22 mouse cellular contexts compared by ENCODE assay signal in the genomic region with DNA sequence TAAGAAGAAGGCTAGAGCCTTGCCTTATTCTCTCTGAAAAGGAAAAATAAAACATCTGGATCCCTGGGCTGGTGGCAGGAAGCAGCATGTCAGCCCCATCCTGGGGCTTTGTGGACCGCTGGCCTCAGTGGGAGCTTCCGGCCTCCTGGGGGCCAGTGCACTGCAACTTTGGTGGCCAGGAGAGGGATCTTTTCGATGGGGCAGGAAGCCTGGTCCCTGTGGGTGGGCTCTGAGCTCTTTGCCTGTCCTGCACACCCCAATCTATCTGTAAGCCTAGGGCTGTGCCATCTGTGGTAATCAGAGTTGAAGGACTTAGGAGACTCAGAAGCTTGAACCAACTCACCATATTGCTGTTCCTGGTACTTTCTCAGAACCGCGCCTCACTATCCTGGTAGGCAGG.
DNase-seq lines count a peak whose midpoint lies in the region; ATAC-seq and TF ChIP-seq lines count a peak whose summit lies in the region.
"Had no signal": no experiment of that assay in that cellular context is flagged by ENCODE, and none has a peak within 500 bp of the region (broad histone marks: within the 10 kb centered on the region; RNA-seq: fewer than 3 reads in every experiment).

No protein-coding gene starts in this region.

- TF ChIP-seq CTCF in hindbrain, postnatal 0 days (IDR thresholded peaks at IDR 0.05; ENCODE audit: low read depth) = no peak
- no peak for TF ChIP-seq CTCF in stomach, postnatal 0 days (IDR thresholded peaks at IDR 0.05; ENCODE audit: low read depth)

- peak; percentile 4 for DNase-seq in forebrain, embryonic 10.5 days (ENCODE audit: extremely low spot score, low spot score)
- DNase-seq in hindbrain, embryonic 10.5 days (ENCODE audit: low spot score) = peak; percentile 1
- DNase-seq in hindbrain, postnatal 0 days (ENCODE audit: low spot score) = no peak
- peak; percentile 10 for DNase-seq in midbrain, embryonic 10.5 days (ENCODE audit: low spot score)
- DNase-seq in midbrain, embryonic 11.5 days (ENCODE audit: low spot score, missing footprints) = no peak
- peak; percentile 9 for DNase-seq in stomach, postnatal 0 days (ENCODE audit: low spot score)
- DNase-seq: adrenal gland, adult 8-10 months; adrenal gland, postnatal 36 days; B cell, adult 2 months; cerebellum, adult 8-10 months; cerebellum, postnatal 14 days; embryo, embryonic 11 days; forebrain, postnatal 0 days; gastrocnemius, postnatal 14 days had no signal

- H3K4me3 ChIP-seq in forebrain, embryonic 10.5 days = no peak overlapping the region
- H3K4me3 ChIP-seq in forebrain, embryonic 13.5 days = no peak overlapping the region
- H3K4me3 ChIP-seq in hindbrain, embryonic 10.5 days = no peak overlapping the region
- no peak overlapping the region for H3K4me3 ChIP-seq in hindbrain, postnatal 0 days (ENCODE audit: low read length)
- no peak overlapping the region for H3K4me3 ChIP-seq in midbrain, embryonic 10.5 days
- H3K4me3 ChIP-seq in midbrain, embryonic 11.5 days (ENCODE audit: low read depth, low read length) = no peak overlapping the region
- no peak overlapping the region for H3K4me3 ChIP-seq in stomach, postnatal 0 days (ENCODE audit: low read depth, low read length)
- H3K4me3 ChIP-seq: embryonic facial prominence, embryonic 12.5 days; forebrain, embryonic 12.5 days; heart, embryonic 13.5 days; hindbrain, embryonic 12.5 days had no signal

- H3K9ac ChIP-seq in forebrain, embryonic 13.5 days = no peak overlapping the region
- no peak overlapping the region for H3K9ac ChIP-seq in hindbrain, postnatal 0 days (replicated peaks; ENCODE audit: low read length)
- no peak overlapping the region for H3K9ac ChIP-seq in midbrain, embryonic 11.5 days (ENCODE audit: low read length)
- H3K9ac ChIP-seq in stomach, postnatal 0 days (ENCODE audit: low read length) = no peak overlapping the region
- H3K9ac ChIP-seq: embryonic facial prominence, embryonic 12.5 days; forebrain, embryonic 12.5 days; forebrain, postnatal 0 days; heart, embryonic 13.5 days; hindbrain, embryonic 12.5 days had no signal

- WGBS in forebrain, embryonic 10.5 days = 81% methylated on average over 5 of the region's 5 CpGs
- WGBS in forebrain, embryonic 13.5 days = 73% methylated on average over 5 of the region's 5 CpGs
- WGBS in hindbrain, embryonic 10.5 days = 80% methylated on average over 5 of the region's 5 CpGs
- WGBS in hindbrain, postnatal 0 days = 84% methylated on average over 5 of the region's 5 CpGs
- 73% methylated on average over 5 of the region's 5 CpGs for WGBS in midbrain, embryonic 10.5 days
- WGBS in midbrain, embryonic 11.5 days = 86% methylated on average over 5 of the region's 5 CpGs
- 88% methylated on average over 5 of the region's 5 CpGs for WGBS in stomach, postnatal 0 days

- H3K27ac ChIP-seq in forebrain, embryonic 10.5 days = no peak overlapping the region
- no peak overlapping the region for H3K27ac ChIP-seq in forebrain, embryonic 13.5 days
- H3K27ac ChIP-seq in hindbrain, embryonic 10.5 days = peak overlapping the region; percentile 16; the same call in 1 of the 2 replicates
- H3K27ac ChIP-seq in hindbrain, postnatal 0 days = no peak overlapping the region
- 0 out of 2 replicates have a peak overlapping the region, but pooled peaks have one; percentile 43 for H3K27ac ChIP-seq in midbrain, embryonic 10.5 days (replicated peaks)
- H3K27ac ChIP-seq in midbrain, embryonic 11.5 days (ENCODE audit: low read depth, low read length) = no peak overlapping the region
- no peak overlapping the region for H3K27ac ChIP-seq in stomach, postnatal 0 days (replicated peaks)
- H3K27ac ChIP-seq: embryonic facial prominence, embryonic 12.5 days; forebrain, embryonic 12.5 days; heart, embryonic 13.5 days; hindbrain, embryonic 12.5 days had no signal

- peaks cover 20% of the 10 kb centered on the region for H3K27me3 ChIP-seq in forebrain, embryonic 10.5 days (ENCODE audit: poor library complexity, severe bottlenecking)
- peaks cover 9% of the 10 kb centered on the region for H3K27me3 ChIP-seq in forebrain, embryonic 13.5 days
- H3K27me3 ChIP-seq in hindbrain, embryonic 10.5 days (ENCODE audit: insufficient read depth, poor library complexity, severe bottlenecking) = no peaks in the 10 kb centered on the region
- H3K27me3 ChIP-seq in hindbrain, postnatal 0 days (ENCODE audit: insufficient read depth, low read length) = no peaks in the 10 kb centered on the region
- no peaks in the 10 kb centered on the region; the same call in 1 of the 2 replicates for H3K27me3 ChIP-seq in midbrain, embryonic 10.5 days (ENCODE audit: low read depth, poor library complexity, severe bottlenecking)
- H3K27me3 ChIP-seq in midbrain, embryonic 11.5 days (ENCODE audit: control insufficient read depth, insufficient read depth, low read length) = no peaks in the 10 kb centered on the region
- H3K27me3 ChIP-seq in stomach, postnatal 0 days (ENCODE audit: control insufficient read depth, insufficient read depth, low read length) = no peaks in the 10 kb centered on the region
- H3K27me3 ChIP-seq: embryonic facial prominence, embryonic 12.5 days; heart, embryonic 13.5 days; hindbrain, embryonic 12.5 days had no signal

- ATAC-seq in forebrain, embryonic 13.5 days = no peak
- ATAC-seq in hindbrain, postnatal 0 days = no peak
- no peak for ATAC-seq in midbrain, embryonic 11.5 days (ENCODE audit: low FRiP score)
- ATAC-seq in stomach, postnatal 0 days (ENCODE audit: low FRiP score, low TSS enrichment) = no peak
- ATAC-seq: CD4-positive, CD25-positive, alpha-beta regulatory T cell, adult 4 months; forebrain, postnatal 0 days; hindbrain, embryonic 16.5 days had no signal

- H3K36me3 ChIP-seq in forebrain, embryonic 10.5 days (replicated peaks) = no peaks in the 10 kb centered on the region
- no peaks in the 10 kb centered on the region for H3K36me3 ChIP-seq in forebrain, embryonic 13.5 days (ENCODE audit: poor library complexity, severe bottlenecking)
- H3K36me3 ChIP-seq in hindbrain, embryonic 10.5 days = no peaks in the 10 kb centered on the region
- no peaks in the 10 kb centered on the region for H3K36me3 ChIP-seq in hindbrain, postnatal 0 days (ENCODE audit: insufficient read depth, low read length)
- no peaks in the 10 kb centered on the region for H3K36me3 ChIP-seq in midbrain, embryonic 10.5 days
- H3K36me3 ChIP-seq in midbrain, embryonic 11.5 days (ENCODE audit: control insufficient read depth, insufficient read depth, low read length) = no peaks in the 10 kb centered on the region
- H3K36me3 ChIP-seq in stomach, postnatal 0 days (ENCODE audit: control insufficient read depth, insufficient read depth, low read length) = no peaks in the 10 kb centered on the region
- H3K36me3 ChIP-seq: embryonic facial prominence, embryonic 12.5 days; forebrain, embryonic 12.5 days; G1E; hindbrain, embryonic 12.5 days had no signal

- H3K4me1 ChIP-seq in forebrain, embryonic 10.5 days = no peaks in the 10 kb centered on the region
- no peaks in the 10 kb centered on the region for H3K4me1 ChIP-seq in forebrain, embryonic 13.5 days
- H3K4me1 ChIP-seq in hindbrain, embryonic 10.5 days (replicated peaks) = peaks cover 11% of the 10 kb centered on the region
- H3K4me1 ChIP-seq in hindbrain, postnatal 0 days (ENCODE audit: insufficient read depth, low read length) = no peaks in the 10 kb centered on the region
- H3K4me1 ChIP-seq in midbrain, embryonic 10.5 days = peaks cover 7% of the 10 kb centered on the region
- no peaks in the 10 kb centered on the region for H3K4me1 ChIP-seq in midbrain, embryonic 11.5 days (ENCODE audit: control insufficient read depth, insufficient read depth, low read length)
- no peaks in the 10 kb centered on the region for H3K4me1 ChIP-seq in stomach, postnatal 0 days (replicated peaks; ENCODE audit: control insufficient read depth, insufficient read depth)
- H3K4me1 ChIP-seq: embryonic facial prominence, embryonic 12.5 days had no signal

- TF ChIP-seq EP300 in stomach, postnatal 0 days (optimal IDR thresholded peaks at IDR 0.05) = no peak

- no peaks in the 10 kb centered on the region for H3K9me3 ChIP-seq in forebrain, embryonic 10.5 days
- no peaks in the 10 kb centered on the region for H3K9me3 ChIP-seq in forebrain, embryonic 13.5 days (replicated peaks)
- H3K9me3 ChIP-seq in hindbrain, embryonic 10.5 days = no peaks in the 10 kb centered on the region
- no peaks in the 10 kb centered on the region for H3K9me3 ChIP-seq in hindbrain, postnatal 0 days (ENCODE audit: low read length)
- H3K9me3 ChIP-seq in midbrain, embryonic 10.5 days (replicated peaks) = no peaks in the 10 kb centered on the region
- H3K9me3 ChIP-seq in midbrain, embryonic 11.5 days (ENCODE audit: control insufficient read depth, low read length) = no peaks in the 10 kb centered on the region
- no peaks in the 10 kb centered on the region for H3K9me3 ChIP-seq in stomach, postnatal 0 days (ENCODE audit: control insufficient read depth, low read length)
- H3K9me3 ChIP-seq: embryonic facial prominence, embryonic 12.5 days; forebrain, embryonic 12.5 days; G1E; heart, embryonic 13.5 days; hindbrain, embryonic 12.5 days had no signal

- no peak overlapping the region for H3K4me2 ChIP-seq in forebrain, embryonic 13.5 days
- no peak overlapping the region for H3K4me2 ChIP-seq in hindbrain, postnatal 0 days (ENCODE audit: low read depth, low read length)
- H3K4me2 ChIP-seq in midbrain, embryonic 11.5 days = no peak overlapping the region
- no peak overlapping the region for H3K4me2 ChIP-seq in stomach, postnatal 0 days (replicated peaks; ENCODE audit: low read depth)
- H3K4me2 ChIP-seq: embryonic facial prominence, embryonic 12.5 days; forebrain, embryonic 12.5 days; heart, embryonic 13.5 days; hindbrain, embryonic 12.5 days had no signal

Comparison
In these comparisons a context has a peak if more than half of its experiments do, and no peak if none do; other contexts are left out.
1. DNase-seq: peak in forebrain, embryonic 10.5 days (single experiment), hindbrain, embryonic 10.5 days (single experiment), midbrain, embryonic 10.5 days (single experiment) and stomach, postnatal 0 days (single experiment); none in hindbrain, postnatal 0 days (single experiment) and midbrain, embryonic 11.5 days (single experiment).
2. H3K27ac ChIP-seq: peak in hindbrain, embryonic 10.5 days (single experiment) and midbrain, embryonic 10.5 days (single experiment); none in forebrain, embryonic 10.5 days (single experiment), forebrain, embryonic 13.5 days (single experiment), hindbrain, postnatal 0 days (single experiment), midbrain, embryonic 11.5 days (single experiment) and stomach, postnatal 0 days (single experiment).